Mouse (Mus musculus): ENCODE results near the gene Vmn1r232.

The Vmn1r232 gene
- long read RNA-seq, experiment 1 = 0 reads
- long read RNA-seq, experiment 2 = 0 reads

DNA sequence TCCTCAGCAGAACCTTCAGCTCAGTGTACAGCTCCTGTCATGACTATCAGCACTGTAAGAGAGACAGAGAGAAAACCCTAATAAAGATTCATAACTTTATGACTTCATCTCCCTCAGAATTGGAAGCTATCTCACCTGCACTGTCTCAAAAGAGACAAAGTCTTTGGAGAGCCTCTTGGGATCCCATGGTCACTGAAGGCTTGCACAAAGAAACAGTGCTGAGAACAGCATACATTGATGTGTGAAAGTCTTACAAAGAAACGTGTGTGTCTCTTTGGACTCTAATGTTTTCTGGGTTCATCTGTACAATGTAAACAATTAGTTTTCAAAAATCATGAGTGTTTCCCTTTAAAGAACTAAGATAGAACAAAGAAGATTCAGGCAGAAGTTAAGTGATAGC, at the start of gene Vmn1r232:
Gene Vmn1r232, minus strand, starts transcription at position 101 of the 400 bp plus-strand sequence.
- intact Hi-C loops (cut with DNase I) = no loop called here

DNA sequence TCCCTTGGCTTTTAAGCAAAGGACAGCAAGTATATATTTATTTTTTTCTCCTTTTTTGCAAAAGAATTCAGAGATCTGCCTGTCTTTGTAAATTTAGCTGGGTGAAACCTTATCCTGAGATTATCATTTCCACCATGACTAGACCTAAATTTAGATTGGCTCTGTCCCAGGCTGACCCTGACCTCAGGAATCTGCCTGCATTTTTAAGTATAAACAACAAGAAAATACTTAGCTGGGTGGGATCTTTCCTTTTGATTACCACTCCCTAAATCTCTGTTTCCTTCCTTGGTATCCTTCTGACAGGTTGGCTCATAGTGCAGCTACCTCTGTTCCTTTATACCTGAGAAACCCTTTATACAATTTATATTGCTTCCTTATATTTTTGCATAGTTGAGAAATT, 47.2 kb upstream of the Vmn1r232 start:
- intact Hi-C loops (cut with DNase I) = loop anchor here (5.0 kb wide), 1 partner anchor 46 kb away; no protein-coding TSS in a partner anchor

DNA sequence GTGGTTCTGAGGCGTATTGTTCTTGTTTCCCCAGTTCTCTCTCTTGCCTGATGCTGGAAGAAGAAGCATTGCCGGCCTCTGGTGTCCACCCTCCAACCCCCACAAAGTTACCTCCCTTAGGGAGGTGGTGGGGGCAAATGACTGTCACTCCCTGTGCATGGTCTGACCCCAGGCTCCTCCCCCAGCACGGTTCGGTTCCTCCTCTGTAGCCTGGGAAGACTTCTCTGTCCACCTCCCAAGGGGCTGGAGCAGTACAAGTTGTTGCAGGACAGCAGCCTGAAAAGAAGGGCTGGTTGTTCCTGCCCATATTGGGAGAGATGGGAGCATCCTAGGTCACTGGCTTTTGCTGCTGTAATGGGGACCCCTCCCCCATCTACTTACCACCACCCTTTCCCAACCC, 45.9 kb upstream of the Vmn1r232 start:
- intact Hi-C loops (cut with DNase I) = loop anchor here (5.0 kb wide), 1 partner anchor 47 kb away; no protein-coding TSS in a partner anchor

DNA sequence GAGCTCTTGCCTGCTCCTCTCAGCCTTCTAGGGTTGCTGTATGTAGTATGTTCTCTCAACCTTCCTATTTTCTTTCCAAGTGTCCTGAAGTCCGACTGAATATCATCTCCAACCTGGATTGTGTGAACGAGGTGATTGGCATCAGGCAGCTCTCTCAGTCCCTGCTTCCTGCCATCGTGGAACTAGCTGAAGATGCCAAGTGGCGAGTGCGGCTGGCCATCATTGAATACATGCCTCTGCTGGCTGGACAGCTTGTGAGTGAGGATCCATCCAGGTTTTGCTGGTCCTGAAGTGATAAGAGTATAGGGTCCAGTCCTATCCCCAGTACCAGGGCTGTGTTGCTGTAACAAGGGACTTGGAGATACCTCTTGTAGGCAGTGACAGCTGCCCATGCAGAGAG, 40.9 kb upstream of the Vmn1r232 start:
- intact Hi-C loops (cut with DNase I) = no loop called here

DNA sequence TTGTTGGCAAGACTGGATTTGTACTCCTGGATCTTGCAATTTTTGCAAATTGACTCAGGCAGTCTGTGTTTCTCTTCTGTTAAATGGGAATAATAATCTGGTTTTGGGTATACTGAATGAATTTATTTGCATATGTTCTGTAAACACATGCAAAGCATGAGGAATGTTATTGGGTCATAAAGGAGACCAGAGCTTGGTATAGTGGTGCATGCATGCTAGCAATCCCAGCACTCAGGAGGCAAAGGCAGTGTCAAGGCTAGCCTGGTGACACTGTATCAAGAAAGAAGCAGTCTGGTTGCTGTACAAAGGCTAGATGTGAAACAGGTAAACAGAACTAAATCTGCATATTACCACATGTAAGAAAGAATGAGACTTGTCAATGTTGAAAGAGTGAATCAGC, 27.1 kb upstream of the Vmn1r232 start:
- intact Hi-C loops (cut with DNase I) = loop anchor here (10.0 kb wide), 1 partner anchor 102 kb away; the partner anchor contains the start of gene Vmn1r230

DNA sequence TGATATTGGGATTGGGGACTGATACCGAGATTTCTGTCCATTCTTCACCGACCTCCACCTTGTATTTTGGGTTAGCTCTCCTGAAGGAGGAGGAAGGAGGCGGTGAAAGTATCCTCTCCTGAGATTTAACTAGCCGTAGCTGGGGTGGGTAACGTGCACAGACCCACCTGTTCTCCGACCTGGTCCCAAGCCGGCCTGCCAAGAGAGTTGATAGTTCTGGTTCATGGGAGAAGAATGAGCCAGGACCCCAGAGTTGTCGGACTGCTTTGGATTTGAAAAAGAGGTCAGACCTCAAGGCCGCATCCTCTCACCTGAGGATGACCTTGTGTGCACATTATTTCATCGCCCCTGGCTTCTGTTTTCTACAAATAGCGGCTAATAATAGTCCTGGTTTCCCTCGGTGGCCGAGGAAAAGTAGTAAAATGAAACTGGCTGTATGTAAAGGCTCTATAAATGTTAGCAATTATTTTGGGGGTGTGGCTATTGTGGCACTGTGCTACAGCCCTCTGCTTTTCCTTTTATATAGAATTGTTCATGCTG, 26.6 kb upstream of the Vmn1r232 start:
- intact Hi-C loops (cut with DNase I) = loop anchor here (10.0 kb wide), 1 partner anchor 101 kb away; the partner anchor contains the start of gene Vmn1r230

DNA sequence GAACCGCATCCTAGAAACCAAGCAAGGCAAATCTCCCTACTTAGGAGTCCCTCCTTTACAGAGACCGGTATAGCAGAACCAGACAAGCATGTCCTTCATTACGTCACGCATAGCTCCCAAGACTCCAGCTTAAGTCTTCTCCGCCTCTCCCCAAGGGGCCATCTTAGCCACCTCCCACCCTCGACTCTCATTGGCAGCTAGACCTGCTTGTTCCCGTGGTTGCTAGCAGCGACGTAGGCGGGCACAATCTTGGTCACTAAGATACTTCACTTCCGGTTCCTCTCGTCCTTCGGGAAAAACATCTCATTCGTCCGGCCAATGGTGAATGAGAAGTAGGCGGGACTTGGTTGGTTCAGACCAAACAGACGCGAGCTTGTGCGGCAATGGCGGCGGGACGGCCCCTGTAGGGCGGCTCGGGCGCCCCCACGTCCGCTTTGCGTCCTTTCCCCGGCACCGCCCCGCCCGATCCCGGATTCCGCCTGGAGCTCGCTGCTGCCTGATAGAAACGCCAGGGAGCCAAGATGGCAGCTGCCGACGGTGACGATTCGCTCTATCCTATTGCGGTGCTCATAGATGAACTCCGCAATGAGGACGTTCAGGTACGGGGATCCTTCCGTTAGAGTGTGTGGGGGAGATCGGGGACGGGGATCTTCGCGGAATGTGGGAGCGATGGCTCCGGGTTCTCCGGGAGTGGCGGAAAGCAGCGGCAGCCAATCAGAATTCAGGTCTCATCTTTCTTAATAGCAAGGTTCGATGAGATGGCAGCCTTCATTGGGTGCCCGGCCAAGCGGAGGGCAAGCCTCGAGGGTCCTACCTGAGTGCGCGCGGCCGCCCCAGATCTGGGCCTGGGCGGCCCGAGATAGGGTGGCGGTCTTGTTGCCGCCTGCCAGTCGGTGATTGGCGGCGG, 25.7 kb upstream of the Vmn1r232 start, which contains the start of gene Ppp2r1a:
Gene Ppp2r1a, plus strand, starts transcription at position 327 of the 907 bp plus-strand sequence.
- intact Hi-C loops (cut with DNase I) = loop anchor here (2.0 to 10.0 kb wide), 2 partner anchors 64 to 100 kb away; partner anchors contain the start of genes Vmn1r230 and Zfp160

DNA sequence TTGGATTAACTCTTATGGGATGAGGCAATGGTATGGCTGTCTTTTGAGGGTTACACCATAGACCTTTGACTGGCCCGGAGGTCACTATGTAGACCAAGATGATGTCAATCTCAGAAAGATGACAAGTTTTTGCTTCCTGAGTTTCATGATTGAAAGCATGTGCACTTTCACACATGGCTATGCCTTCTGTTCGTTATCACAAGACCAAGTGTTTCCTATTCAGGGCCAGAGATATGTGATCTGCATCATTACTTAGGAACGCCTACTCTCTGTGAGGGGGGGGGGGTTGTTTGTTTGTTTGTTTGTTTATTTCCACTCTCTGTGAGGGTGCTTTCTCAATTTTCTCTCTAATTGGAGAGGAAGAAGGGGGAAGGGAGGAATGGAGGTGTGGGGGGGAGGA, 24.7 kb upstream of the Vmn1r232 start:
- intact Hi-C loops (cut with DNase I) = loop anchor here (2.0 to 10.0 kb wide), 2 partner anchors 65 to 99 kb away; partner anchors contain the start of genes Vmn1r230 and Zfp160

DNA sequence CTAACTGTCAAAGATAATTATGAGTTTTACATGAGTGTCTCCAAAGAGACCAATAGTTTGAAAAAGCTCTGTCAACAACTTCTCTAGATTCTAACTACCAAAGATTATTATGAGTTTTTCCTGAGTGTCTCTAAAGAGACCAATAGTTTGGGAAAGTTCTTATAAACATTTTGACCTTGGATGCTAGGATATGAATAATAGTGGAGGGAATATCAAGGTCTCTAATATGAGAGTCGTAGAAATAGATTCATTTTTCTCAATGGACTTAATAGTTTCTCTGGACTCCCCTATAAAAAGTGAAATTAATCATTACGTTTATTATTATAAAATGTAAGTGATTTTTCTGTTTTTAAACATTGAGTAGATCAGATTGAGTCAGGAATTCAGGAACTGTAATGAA, 14.5 kb downstream of the Vmn1r232 start, which contains the start of gene Vmn1r231:
Gene Vmn1r231, minus strand, starts transcription at position 101 of the 400 bp plus-strand sequence.
- intact Hi-C loops (cut with DNase I) = no loop called here

Data from adrenal gland (tissue).